Mouse (Mus musculus): ENCODE measurements at regions not wholly inside any gene's neighbourhood (a gene's known extent, or its start where the extent isn't known, plus 50 kb on each side); places are given as distances from the start of the nearest gene placed in this dataset. TPM values are rescaled to one million over a fixed set of nuclear protein-coding genes. Genes with fewer than 3 reads are reported as not detected.
"Not testable (repeated sequence)": the region's sequence is repeated elsewhere in the genome, so short reads cannot be mapped to it uniquely, and the experiment has no call there.

DNA sequence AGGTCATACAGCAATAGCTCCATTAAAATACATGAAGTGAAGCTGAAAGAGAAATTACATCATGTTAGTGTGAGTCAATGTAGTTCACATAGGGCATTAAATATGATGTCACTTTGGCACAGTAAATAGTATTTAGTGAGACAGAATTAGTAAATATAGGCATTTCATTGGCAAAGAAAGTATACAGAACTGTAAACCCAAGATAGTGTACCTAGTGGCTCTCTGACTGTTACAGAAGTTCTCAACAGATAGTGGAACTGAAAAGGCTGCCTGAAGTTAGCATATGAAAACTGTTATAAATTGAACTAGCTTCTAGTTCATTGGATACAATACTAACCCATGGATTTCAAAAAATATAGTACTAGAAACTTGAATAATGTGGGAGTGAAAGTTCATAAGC lies 1642.1 kb upstream of the Cdh6 start:
- intact Hi-C loops (cut with DNase I) = no loop called here
- DNase-seq = no peak

DNA sequence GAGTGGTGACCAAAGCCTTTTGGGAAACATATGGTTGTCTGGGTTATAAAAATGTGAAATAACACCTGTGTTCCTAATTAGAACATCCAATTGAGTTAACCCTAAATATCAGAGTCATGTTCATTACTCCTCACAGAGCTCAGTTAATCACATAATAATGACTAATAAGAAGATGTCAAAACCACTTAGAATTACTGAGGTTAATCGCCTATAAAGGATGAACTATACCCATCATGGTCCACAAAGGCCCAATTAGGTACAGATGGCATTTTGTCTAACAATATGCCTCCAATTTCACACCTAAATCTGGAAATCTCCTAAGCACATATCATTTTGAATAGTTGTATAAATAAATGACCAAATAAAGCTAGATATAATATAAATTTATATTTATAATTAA lies 1633.4 kb upstream of the Cdh6 start:
- DNase-seq = no peak
- intact Hi-C loops (cut with DNase I) = no loop called here

DNA sequence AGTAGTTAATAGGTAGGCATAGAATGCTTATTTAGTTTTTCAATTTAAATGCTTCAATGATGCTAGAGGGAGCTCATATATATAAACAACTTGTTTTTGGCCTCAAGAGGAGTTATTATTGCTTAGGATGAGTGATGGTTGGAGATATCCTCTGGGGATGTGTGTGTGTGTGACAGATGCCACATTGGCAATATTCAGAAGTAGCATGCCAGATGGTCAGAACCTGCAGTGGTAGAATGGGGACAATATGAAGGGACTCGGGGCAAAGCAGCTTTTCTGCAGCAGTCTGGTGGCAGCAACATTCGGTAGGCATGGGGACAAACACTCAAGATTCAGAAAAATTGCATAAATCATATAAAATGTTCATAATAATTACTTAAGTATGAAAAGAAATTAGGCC lies 1621.7 kb upstream of the Cdh6 start:
- intact Hi-C loops (cut with DNase I) = no loop called here

DNA sequence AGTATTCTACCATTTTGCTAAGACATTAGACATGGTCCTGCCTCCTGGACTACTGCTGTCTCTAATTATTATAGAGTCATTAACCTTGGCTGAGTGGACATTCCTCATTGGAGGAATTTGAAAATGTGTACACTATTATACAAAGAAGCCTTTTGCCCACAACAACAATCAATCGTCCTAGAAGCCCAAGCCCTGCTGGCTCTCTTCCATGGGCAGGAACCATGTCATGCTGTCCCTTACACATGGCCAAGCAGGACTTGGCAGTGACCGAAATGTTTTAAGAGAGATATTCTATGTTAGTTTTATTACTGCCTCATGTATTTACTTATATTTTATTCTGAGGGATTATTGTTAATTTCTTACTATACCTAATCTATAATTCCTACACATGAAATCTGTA lies 1607.3 kb upstream of the Cdh6 start:
- intact Hi-C loops (cut with DNase I) = no loop called here
- peak; percentile 32 for DNase-seq

More for the DNA sequence above, 1621.7 kb upstream of the Cdh6 start:
- peak; percentile 50 for DNase-seq

DNA sequence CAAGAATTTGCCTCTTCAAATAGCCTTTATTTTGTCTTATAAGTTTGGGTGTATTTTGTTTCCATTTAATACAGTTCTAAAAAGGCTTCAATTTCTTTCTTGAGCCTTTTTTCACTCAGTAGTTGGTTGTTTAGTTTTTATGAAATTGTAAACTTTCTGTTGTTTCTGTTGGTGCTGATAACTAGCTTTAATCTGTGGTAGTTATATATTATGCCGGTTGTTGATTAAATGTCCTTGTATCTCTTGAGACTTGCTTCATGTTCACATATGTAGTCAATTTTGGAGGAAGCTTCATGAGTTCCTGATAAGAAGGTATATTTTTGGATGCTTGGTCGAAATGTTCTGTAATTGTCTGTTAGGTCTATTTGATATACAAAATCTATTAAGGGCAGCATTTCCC lies 1568.3 kb upstream of the Cdh6 start:
- intact Hi-C loops (cut with DNase I) = no loop called here

DNA sequence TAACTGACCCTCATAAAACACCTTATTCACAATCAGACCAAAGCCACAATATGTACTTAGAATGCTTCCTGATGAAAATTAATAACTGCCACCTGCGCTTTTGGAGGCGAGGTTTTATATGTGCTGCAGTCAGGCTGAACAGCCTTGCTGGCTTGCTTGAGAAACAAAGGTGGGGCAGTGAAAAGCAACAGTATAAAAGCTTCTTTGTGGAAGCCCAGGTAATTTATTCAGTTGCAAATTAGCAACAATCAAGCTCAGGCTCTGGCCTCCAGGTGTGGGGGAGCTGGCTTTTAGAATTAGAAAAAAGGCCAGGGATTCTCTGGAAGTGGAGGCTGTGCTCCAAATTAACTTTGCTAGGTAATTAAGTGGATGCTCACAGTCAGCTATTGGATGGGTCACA lies 1524.5 kb upstream of the Cdh6 start:
- intact Hi-C loops (cut with DNase I); DNase-seq: not testable (repeated sequence)

More for the DNA sequence above, 1568.3 kb upstream of the Cdh6 start:
- no peak for DNase-seq

DNA sequence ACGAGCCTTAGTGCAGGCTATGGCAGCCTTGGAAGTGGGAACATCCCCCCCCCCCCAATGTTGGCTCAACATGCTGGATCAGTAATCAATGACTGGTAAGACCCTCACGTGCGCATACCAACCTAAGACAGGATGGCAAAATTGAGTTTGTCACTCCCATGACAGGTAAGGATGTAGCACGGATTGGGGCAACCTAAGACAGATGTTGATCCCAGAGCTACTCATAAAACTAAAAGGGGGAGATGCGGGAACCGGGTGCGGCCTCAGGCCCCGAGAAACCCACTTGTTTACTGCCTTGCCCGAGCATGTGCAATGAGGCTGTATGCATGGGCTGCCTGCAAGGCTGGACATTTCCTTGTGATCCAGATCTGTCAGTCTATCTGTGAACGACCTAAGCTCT lies 1523.0 kb upstream of the Cdh6 start:
- intact Hi-C loops (cut with DNase I) = no loop called here
- DNase-seq = no peak

DNA sequence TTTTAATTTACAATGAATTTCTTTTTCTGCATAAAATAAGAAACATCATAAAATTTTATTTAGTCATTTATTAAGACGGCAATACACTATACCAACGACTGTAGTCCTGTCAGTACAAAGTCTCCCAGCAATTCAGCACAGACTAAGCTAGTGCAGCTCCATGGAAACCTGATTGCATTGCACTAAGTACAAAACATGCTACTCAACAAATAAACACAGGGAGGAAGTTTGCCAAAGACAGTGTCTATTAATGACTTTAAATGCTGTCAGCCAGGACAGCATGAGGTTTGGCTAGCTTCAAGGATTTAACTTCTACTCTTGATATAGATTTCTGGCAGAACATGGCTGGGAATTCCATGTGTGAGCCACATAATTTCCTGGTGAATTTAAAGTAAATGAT lies 1515.7 kb upstream of the Cdh6 start:
- intact Hi-C loops (cut with DNase I) = no loop called here
- DNase-seq = no peak

DNA sequence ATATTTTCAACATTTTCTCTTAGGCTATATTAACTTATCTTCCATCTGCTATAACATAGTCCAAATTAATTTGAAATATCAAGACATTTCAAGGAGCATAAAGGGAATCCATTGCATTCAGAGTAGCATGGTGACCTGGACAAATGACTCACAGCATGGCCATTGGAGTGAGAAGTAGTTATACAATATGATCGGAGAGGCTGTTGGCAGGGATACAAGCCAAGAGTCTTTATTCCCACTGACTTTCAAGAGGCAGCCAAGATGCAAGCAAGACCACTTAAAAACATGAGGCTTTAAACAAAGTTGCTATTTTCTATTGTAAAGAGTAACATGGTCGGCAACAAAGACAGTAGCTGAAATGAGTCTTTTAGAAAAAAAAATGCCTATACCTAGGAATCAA lies 1468.8 kb upstream of the Cdh6 start:
- DNase-seq = peak; percentile 15
- intact Hi-C loops (cut with DNase I) = no loop called here

DNA sequence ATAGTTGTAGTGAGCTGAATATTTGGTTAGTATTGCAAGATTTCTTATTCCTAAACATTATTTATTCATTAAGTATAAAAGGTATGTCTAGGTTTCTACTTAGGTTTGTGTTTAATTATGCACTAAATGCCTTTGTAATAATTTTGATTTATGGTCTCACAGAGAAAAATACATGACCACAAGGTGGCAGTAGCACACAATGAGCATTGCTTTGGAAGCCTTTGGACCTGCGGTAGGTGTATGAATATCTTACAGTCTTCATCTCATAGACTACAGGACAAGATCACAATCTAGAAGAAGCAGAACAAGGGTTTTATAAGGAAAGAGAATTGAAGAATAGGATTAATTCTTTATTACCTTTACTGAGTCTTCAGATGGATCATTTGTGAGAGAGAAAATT lies 1455.0 kb upstream of the Cdh6 start:
- intact Hi-C loops (cut with DNase I) = loop anchor here (10.0 kb wide), 1 partner anchor 586 kb away; no protein-coding TSS in a partner anchor
- DNase-seq = peak; percentile 35

DNA sequence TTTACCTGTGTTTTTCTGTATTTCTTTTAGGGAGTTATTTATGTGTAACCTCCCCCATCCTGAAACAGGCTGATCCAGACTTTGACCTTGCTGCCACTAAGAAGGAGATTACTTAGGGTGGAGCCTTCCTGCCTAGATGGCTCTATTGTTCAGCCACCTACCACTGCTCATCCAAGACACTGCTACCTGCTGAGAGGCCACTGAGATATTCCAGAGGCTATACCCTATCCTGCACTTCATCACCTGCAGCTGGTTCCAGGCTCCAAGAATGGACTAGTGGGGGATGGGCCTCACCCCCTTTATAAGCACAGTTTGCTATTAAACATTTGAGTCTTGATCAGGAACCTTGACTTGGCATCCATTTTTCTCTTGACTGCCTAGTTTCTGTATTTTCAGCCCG lies 1433.2 kb upstream of the Cdh6 start:
- no peak for DNase-seq
- intact Hi-C loops (cut with DNase I) = no loop called here

Small RNA genes lying in the stretch of these regions (microRNA-seq; reads per million reads assigned to microRNA genes)
- not detected for gene Gm24080
